Mouse (Mus musculus): ENCODE data around the gene Klhl1.

GRCm38 (mm10) chr14:96517727-96518126, 1.2 kb downstream of the Klhl1 start:
- TF ChIP-seq GATA1 (IDR thresholded peaks at IDR 0.05; ENCODE audit: borderline replicate concordance, low read length) (no peak), FLI1 (IDR thresholded peaks at IDR 0.05; ENCODE audit: low read length) (no peak)

Data from megakaryocyte, embryonic 14.5 days (primary cell).